Mouse (Mus musculus) adrenal gland, postnatal 4 days (tissue): ENCODE measurements around the gene Pold4. TPM values are rescaled to one million over a fixed set of nuclear protein-coding genes. Genes with fewer than 3 reads are reported as not detected.

Experiments
- DNase-seq, 2 experiments: peaks; one replicate each; pipeline ENCODE4 v3.0.0; 2021 to 2022; ENCODE audit warnings: low spot score in 2 of 2, mixed read lengths in 2 of 2
- microRNA-seq: library from miRNA; unstranded; fragments of <30 nt; microRNA quantifications from one replicate; pipeline ENCODE4 v1.2.0, GENCODE M21; 2021
- total RNA-seq, 2 experiments: library from RNA; stranded (reverse); gene quantifications; 2 replicates each; pipeline ENCODE4 v1.2.3; 2021

Pold4 gene
- total RNA-seq, 2 experiments from 2014 or later, result 32.7 to 34.3 TPM

DNA sequence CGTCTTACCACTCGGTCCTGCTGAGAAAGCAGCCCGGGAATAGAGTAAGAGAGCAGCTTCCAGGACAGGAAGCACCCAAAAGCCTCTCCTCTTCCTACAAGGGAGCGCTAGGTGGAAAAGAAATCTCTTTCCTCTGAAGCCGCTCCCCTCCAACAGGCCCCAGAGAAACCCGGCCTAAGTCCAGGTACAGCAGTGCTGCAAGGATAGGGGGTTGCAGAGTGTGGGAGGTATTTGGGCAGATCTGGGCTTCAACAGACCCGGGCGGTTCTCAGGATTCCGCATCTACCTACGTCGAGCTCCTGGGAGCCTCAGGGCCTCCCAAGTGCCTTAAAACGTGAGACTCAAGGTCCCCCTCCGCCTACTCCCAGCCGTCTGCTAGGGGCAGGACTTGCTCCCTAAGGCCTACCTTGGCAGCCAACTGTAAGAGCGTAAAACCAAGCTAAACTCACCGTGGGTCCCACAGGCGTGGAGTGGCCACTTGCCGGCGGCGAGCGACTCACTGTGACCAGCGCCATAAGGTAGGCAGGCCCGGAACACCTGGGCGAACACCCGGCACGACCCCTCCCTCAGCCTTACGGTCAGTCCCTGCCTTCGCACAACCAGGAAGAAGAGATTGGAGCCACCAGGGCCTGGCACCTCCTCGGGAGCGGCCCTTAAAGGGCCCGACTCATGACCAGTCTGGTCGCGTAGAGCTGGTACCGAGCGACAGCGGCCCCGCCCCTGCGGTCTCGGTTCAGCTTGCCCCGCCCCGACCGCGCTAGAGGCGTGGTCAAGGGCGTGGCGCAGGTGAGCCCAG is 37.1 kb downstream of the Pold4 start, which contains the start of gene Ssh3:
Gene Ssh3 (minus strand): TSS at position 615 of the 796 bp plus-strand sequence.
- peak; percentile 39 to 40 for DNase-seq

DNA sequence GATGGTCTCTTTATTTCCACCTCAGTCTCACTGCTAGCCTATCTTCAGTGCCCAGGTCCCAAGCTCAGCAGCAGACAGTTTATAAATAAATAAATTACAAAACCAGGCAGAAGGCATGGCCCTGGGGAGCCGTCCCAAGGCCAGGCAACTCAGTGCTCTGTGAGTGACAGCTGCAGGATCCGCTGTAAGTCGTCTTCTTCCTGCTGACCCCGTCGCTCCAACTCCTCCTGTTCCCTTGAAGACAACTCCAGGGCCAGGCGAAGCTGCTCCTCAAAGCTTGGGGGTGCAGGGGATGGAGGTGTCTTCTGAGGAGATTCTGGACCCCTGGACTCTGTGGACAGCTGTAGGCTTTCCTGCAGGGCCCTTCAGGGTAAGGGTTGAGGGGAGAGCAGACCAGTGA is 38.5 kb downstream of the Pold4 start:
- no peak for DNase-seq

DNA sequence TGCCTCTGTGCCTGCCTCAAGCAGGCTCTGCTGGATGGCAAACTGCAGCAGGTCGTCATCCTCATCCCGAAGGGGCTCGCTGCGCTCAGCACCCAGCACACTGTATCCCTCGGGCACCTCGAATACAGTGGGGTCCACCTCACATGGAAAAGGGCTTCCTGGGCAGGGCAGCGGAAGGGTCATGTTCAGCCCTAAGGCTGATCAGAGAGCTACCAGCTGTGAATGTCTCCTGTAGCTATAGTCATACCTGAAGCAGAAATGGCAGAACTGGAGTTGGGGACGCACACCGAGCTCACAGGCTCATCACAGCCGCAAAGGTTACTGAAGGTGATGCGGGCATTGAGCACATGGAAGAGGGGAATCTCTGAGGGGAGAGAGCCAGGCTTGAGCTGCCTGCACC is 39.3 kb downstream of the Pold4 start:
- DNase-seq, result no peak

DNA sequence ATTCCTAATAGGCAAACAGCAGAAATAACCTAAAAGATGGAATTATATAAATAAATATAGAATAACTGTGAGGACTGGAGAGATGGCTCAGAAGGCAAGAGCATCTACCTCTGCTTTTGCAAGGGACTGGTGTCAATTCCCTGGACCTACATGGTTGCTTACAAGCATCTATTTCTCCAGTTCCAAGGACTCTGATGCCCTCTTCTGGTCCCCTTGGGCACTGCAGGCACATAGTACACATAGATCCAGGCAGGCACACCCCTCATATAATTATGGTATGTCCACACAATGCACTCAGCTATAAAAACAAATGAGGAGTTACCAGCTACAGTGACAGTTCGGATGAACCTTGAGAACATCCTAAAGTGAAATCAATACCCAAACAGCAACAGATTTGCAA is 47.8 kb downstream of the Pold4 start:
- no peak for DNase-seq

- no peak for DNase-seq
Measured at GRCm38 (mm10) chr19:4280425-4280824, 48.7 kb downstream of the Pold4 start.

- DNase-seq, result peak; percentile 74 to 78
Measured at GRCm38 (mm10) chr19:4282898-4283553, 51.3 kb downstream of the Pold4 start, which contains the start of gene Ankrd13d. Ankrd13d (minus strand) TSS chr19:4283137.

Small RNA genes lying within 50 kb of the gene (microRNA-seq; reads per million reads assigned to microRNA genes)
- gene Gm26115 (not detected), gene Mir6985 (1.3 reads per million)

Other genes with a start within 250 kb of the Pold4 start
- gene Acy3, start 245.3 kb upstream of the Pold4 start, total RNA-seq, result 10 to 100 TPM; 32.3 to 36.8 TPM
- gene Tbx10, start 239.1 kb upstream of the Pold4 start, total RNA-seq, result under 1 TPM in 1 of 2 experiments, not detected in 1; 0.34 TPM
- gene Nudt8, start 231.3 kb upstream of the Pold4 start, total RNA-seq, result 10 to 100 TPM; 21.7 to 21.9 TPM
- 1 to 10 TPM; 1.7 to 1.8 TPM for gene Gm49405, start 231.3 kb upstream of the Pold4 start, total RNA-seq
- 1 to 10 TPM; 2.4 to 2.6 TPM for gene Doc2g, start 228.6 kb upstream of the Pold4 start, total RNA-seq
- 100 to 1,000 TPM; 253 to 283 TPM for gene Ndufv1, start 219.1 kb upstream of the Pold4 start, total RNA-seq
- gene Gstp1, start 193.9 kb upstream of the Pold4 start, total RNA-seq, result 100 to 1,000 TPM; 258 to 283 TPM
- 10 to 100 TPM; 52.6 to 68.8 TPM for gene Gstp2, start 185.9 kb upstream of the Pold4 start, total RNA-seq
- 10 to 100 TPM in 1 of 2 experiments, 1 to 10 TPM in 1; 1.9 to 37.5 TPM for gene Gstp3, start 172.3 kb upstream of the Pold4 start, total RNA-seq
- gene Cabp2, start 150.3 kb upstream of the Pold4 start, total RNA-seq, result 1 to 10 TPM in 1 of 2 experiments, not detected in 1; 1.2 TPM
- gene Cdk2ap2, start 134.7 kb upstream of the Pold4 start, total RNA-seq, result 10 to 100 TPM; 45.8 to 47.3 TPM
- gene Pitpnm1, start 131.9 kb upstream of the Pold4 start, total RNA-seq, result 10 to 100 TPM; 51.6 to 65.0 TPM
- 10 to 100 TPM; 86.1 to 88.5 TPM for gene Aip, start 106.0 kb upstream of the Pold4 start, total RNA-seq
- under 1 TPM; 0.08 to 0.14 TPM for gene Gpr152, start 92.1 kb upstream of the Pold4 start, total RNA-seq
- gene Cabp4, start 87.9 kb upstream of the Pold4 start, total RNA-seq, result under 1 TPM in 1 of 2 experiments, not detected in 1; 0.20 TPM
- 100 to 1,000 TPM; 192 to 203 TPM for gene Coro1b, start 83.3 kb upstream of the Pold4 start, total RNA-seq
- 1 to 10 TPM; 5.1 to 5.2 TPM for gene Ptprcap, start 78.3 kb upstream of the Pold4 start, total RNA-seq
- 10 to 100 TPM; 46.6 to 50.0 TPM for gene Rps6kb2, start 68.5 kb upstream of the Pold4 start, total RNA-seq
- 1 to 10 TPM; 5.5 to 7.3 TPM for gene Carns1, start 56.4 kb upstream of the Pold4 start, total RNA-seq
- 1 to 10 TPM; 3.2 to 4.3 TPM for gene Tbc1d10c, start 40.6 kb upstream of the Pold4 start, total RNA-seq
- gene Ppp1ca, start 39.8 kb upstream of the Pold4 start, total RNA-seq, result 100 to 1,000 TPM; 464 to 467 TPM
- gene Rad9a, start 30.2 kb upstream of the Pold4 start, total RNA-seq, result 10 to 100 TPM; 14.7 to 16.2 TPM
- gene Clcf1, start 17.7 kb upstream of the Pold4 start, total RNA-seq, result 10 to 100 TPM; 10.0 to 10.7 TPM
- not detected for gene AC109138.7, start 17.5 kb upstream of the Pold4 start, total RNA-seq
- gene Ssh3, start 37.3 kb downstream of the Pold4 start, total RNA-seq, result 10 to 100 TPM; 37.6 to 40.9 TPM
- gene Ankrd13d, start 51.2 kb downstream of the Pold4 start, total RNA-seq, result 1 to 10 TPM; 8.2 to 8.8 TPM
- gene Grk2, start 74.3 kb downstream of the Pold4 start, total RNA-seq, result 10 to 100 TPM; 54.6 to 57.8 TPM
- 100 to 1,000 TPM; 104 to 106 TPM for gene Kdm2a, start 166.4 kb downstream of the Pold4 start, total RNA-seq
- 10 to 100 TPM; 18.0 to 19.7 TPM for gene Rhod, start 207.5 kb downstream of the Pold4 start, total RNA-seq
- gene Syt12, start 245.5 kb downstream of the Pold4 start, total RNA-seq, result 10 to 100 TPM; 21.0 to 21.4 TPM